Mouse (Mus musculus) left cerebral cortex, postnatal 36 days (tissue): ENCODE results near the gene Slc30a9. TPM values are rescaled to one million over a fixed set of nuclear protein-coding genes. Genes with fewer than 3 reads are reported as not detected.

Source experiments
- DNase-seq, 2 experiments: peaks; one replicate each; pipeline ENCODE4 v3.0.0; 2021 to 2022; ENCODE audit warnings: low spot score in 2 of 2, mixed read lengths in 1 of 2
- intact Hi-C: fragments of 180-260 bp; cut with DNase I; formaldehyde crosslinking; loops from one replicate; pipeline ENCODE4 v1.15.1; 2025
- total RNA-seq, 2 experiments: library from RNA; stranded (reverse); gene quantifications; 2 replicates each; pipeline ENCODE4 v1.2.3; 2021

Gene Slc30a9
- total RNA-seq, 2 experiments from 2014 or later = 183 to 199 TPM

DNA sequence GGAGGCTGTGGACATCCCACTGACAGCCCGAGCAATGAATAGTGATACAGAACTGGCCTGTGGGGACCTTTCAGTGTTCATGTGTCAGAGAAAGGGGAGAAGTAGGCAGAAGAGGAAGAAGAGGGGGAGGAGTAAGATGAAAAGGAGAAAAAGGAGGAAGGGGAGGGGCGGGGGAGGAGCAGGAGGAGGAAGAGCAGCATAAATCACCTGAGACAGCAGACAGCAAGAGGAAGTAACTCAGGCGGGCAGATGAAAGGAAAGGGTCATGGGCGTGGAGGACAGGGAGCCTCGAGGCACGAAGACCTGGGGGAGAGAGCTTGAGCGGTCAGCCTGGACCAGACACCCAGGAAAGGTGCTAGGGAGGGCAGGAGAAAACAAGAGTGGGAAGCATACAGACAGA is 97.6 kb downstream of the Slc30a9 start:
- DNase-seq = no peak
- intact Hi-C loops = no loop called here

GRCm38 (mm10) chr5:67404919-67405318 is 98.2 kb downstream of the Slc30a9 start:
- intact Hi-C loops = no loop called here
- DNase-seq = no peak

Other genes with a start within 250 kb of the Slc30a9 start
- not detected for gene Phox2b, start 207.7 kb upstream of the Slc30a9 start, total RNA-seq
- 10 to 100 TPM; 84.8 to 97.0 TPM for gene Tmem33, start 46.4 kb upstream of the Slc30a9 start, total RNA-seq
- 1 to 10 TPM; 6.1 to 7.6 TPM for gene Bend4, start 121.4 kb downstream of the Slc30a9 start, total RNA-seq